Mouse (Mus musculus): ENCODE results near the gene Kat6b.

DNA sequence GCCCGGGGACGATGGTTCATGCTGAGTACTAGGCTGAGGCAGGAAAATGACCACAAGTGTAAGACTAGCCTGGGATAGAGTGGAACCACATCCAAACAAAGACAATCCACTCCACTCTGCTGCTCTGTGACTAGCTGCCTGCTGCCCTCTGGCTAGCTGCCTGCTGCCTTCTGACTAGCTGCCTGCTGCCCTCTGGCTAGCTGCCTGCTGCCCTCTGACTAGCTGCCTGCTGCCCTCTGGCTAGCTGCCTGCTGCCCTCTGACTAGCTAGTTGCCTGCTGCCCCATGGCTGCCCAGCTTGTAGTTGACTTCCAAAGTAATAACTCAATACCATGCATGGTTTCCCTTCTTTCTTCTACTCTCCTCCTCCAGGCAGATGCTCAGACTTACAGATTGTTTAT, 4.1 kb upstream of the Kat6b start:
- TF ChIP-seq POLR2A (IDR thresholded peaks at IDR 0.05; ENCODE audit: borderline replicate concordance, insufficient read depth, low read length) (no peak), CTCF (IDR thresholded peaks at IDR 0.05; ENCODE audit: borderline replicate concordance, insufficient read depth, low read depth, low read length) (no peak)
